Mouse (Mus musculus): ENCODE measurements around the gene Ubxn11. TPM values are rescaled to one million over a fixed set of nuclear protein-coding genes. Genes with fewer than 3 reads are reported as not detected.

Gene Ubxn11
- polyA plus RNA-seq, 1 experiment from 2014 or later: 1.3 TPM

GRCm38 (mm10) chr4:134067833-134068544, 34.4 kb upstream of the Ubxn11 start:
- Histone ChIP-seq H3K4me1 (replicated peaks; ENCODE audit: control insufficient read depth, insufficient read depth) (0 out of 2 replicates have a peak, but pooled peaks cover 3% of the 10 kb centered on the region), H3K9ac (ENCODE audit: low read length) (no peak overlapping the region), H3K36me3 (ENCODE audit: control insufficient read depth, insufficient read depth, low read length) (no peaks in the 10 kb centered on the region), H3K27ac (replicated peaks) (peak overlapping the region; percentile 88), H3K4me3 (ENCODE audit: low read depth, low read length) (no peak overlapping the region), H3K9me3 (ENCODE audit: control insufficient read depth, low read length) (no peaks in the 10 kb centered on the region), H3K4me2 (replicated peaks; ENCODE audit: low read depth) (no peak overlapping the region), H3K27me3 (ENCODE audit: control insufficient read depth, insufficient read depth, low read length) (no peaks in the 10 kb centered on the region)
- peak; percentile 74 for ATAC-seq (ENCODE audit: low FRiP score, low TSS enrichment)
- TF ChIP-seq CTCF (IDR thresholded peaks at IDR 0.05; ENCODE audit: low read depth) (0 out of 2 replicates have a peak, but pooled peaks have one; percentile 5), EP300 (optimal IDR thresholded peaks at IDR 0.05) (no peak)
- WGBS: 63% methylated on average over 7 of the region's 7 CpGs
- DNase-seq (ENCODE audit: low spot score): peak; percentile 69

DNA sequence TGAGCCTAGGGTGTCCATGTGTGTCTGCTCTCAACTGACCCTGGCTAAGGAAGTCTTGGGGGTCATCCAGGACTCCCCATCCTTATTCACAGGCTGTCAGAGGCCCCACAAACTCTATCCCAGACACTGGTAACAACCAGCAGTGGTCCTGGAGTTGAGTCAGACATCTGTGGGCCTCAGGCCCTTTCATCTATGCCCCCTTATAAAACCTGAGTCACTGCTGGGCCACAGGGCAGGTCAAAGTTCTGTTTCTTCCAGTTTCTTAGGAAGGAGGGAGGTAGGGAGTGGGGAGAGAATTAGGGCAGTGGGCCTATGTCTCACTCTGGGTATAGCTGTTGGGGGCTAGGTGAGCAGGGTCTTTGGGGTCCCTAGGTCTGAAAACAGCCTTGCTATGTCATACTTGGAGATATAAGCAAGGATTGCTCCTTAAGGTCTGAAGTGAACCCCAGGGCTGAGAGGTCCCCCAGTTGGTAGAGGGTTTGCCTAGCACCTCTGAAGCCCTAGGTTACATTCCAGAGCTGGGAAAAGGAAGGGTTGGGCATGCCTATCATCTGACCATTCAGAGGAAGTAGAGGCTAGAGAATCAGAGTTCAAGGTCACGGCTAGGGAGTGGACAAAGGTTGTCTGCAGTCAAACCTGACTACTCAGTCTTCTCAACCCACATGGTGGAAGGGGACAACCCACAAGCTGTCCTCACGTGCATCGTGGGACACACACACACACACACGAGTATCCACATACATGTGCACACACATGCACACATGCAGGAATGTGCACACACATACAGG, 33.4 kb upstream of the Ubxn11 start:
- WGBS: 80% methylated on average over 4 of the region's 4 CpGs
- ATAC-seq (ENCODE audit: low FRiP score, low TSS enrichment) (no peak), DNase-seq (ENCODE audit: low spot score) (no peak)

DNA sequence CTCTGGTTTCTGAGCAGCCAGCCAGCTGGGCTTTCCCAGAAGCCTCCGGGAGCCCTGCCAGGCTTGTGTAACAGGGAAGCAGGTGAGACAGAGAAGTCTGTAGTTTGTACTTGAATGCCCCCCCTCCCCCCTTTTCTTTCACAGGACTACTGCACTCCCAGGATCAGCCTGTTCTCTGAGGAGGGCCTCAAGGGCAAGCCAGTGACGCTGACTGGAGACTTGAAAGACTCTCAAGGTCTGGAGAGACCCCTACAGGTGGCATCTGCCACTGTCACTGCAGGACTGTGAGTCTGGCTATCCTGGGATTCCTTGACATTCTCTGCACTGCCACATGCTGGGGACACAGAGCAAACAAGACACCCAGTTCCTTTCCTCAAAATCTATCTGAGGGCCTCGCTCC, 23.7 kb upstream of the Ubxn11 start:
- Histone ChIP-seq H3K36me3 (ENCODE audit: control insufficient read depth, insufficient read depth, low read length) (no peaks in the 10 kb centered on the region), H3K27me3 (ENCODE audit: control insufficient read depth, insufficient read depth, low read length) (no peaks in the 10 kb centered on the region), H3K9ac (ENCODE audit: low read length) (no peak overlapping the region), H3K4me1 (replicated peaks; ENCODE audit: control insufficient read depth, insufficient read depth) (no peaks in the 10 kb centered on the region), H3K27ac (replicated peaks) (no peak overlapping the region), H3K4me3 (ENCODE audit: low read depth, low read length) (no peak overlapping the region), H3K4me2 (replicated peaks; ENCODE audit: low read depth) (no peak overlapping the region), H3K9me3 (ENCODE audit: control insufficient read depth, low read length) (no peaks in the 10 kb centered on the region)
- TF ChIP-seq CTCF (IDR thresholded peaks at IDR 0.05; ENCODE audit: low read depth) (peak; percentile 79), EP300 (optimal IDR thresholded peaks at IDR 0.05) (no peak)
- WGBS: 32% methylated on average over 3 of the region's 3 CpGs
- DNase-seq (ENCODE audit: low spot score) (peak; percentile 74), ATAC-seq (ENCODE audit: low FRiP score, low TSS enrichment) (no peak)

More for the DNA sequence above, 33.4 kb upstream of the Ubxn11 start:
- H3K27me3 ChIP-seq (ENCODE audit: control insufficient read depth, insufficient read depth, low read length): no peaks in the 10 kb centered on the region
- H3K27ac ChIP-seq (replicated peaks): peak overlapping the region; percentile 88; the same call in 1 of the 2 replicates
- no peaks in the 10 kb centered on the region for H3K9me3 ChIP-seq (ENCODE audit: control insufficient read depth, low read length)
- no peak overlapping the region for H3K9ac ChIP-seq (ENCODE audit: low read length)
- 0 out of 2 replicates have a peak, but pooled peaks cover 3% of the 10 kb centered on the region for H3K4me1 ChIP-seq (replicated peaks; ENCODE audit: control insufficient read depth, insufficient read depth)
- H3K4me2 ChIP-seq (replicated peaks; ENCODE audit: low read depth): no peak overlapping the region
- no peak overlapping the region for H3K4me3 ChIP-seq (ENCODE audit: low read depth, low read length)
- TF ChIP-seq CTCF (IDR thresholded peaks at IDR 0.05; ENCODE audit: low read depth) (no peak), EP300 (optimal IDR thresholded peaks at IDR 0.05) (no peak)
- H3K36me3 ChIP-seq (ENCODE audit: control insufficient read depth, insufficient read depth, low read length): no peaks in the 10 kb centered on the region

DNA sequence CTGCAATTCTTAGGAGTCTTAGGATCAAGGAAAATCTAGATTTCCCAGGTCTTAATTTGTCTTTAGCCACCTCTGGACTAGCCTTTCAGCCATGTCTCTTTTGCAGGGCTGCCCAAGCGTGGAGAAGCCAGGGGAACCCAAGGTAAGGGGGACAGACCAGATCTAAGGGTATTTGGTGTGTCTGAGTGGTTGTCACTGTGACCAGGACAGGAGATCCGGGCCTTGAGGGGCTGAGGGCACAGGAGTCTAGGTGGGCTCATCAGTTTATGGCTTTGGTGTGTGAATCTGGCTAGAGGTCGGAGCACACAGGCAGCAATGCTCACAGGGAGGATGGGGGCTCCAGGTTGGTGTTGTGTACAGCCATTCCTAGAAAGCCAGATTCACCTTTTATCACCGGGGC, 21.7 kb upstream of the Ubxn11 start:
- ATAC-seq (ENCODE audit: low FRiP score, low TSS enrichment) (no peak), DNase-seq (ENCODE audit: low spot score) (no peak)
- TF ChIP-seq EP300 (optimal IDR thresholded peaks at IDR 0.05): no peak
- TF ChIP-seq CTCF (IDR thresholded peaks at IDR 0.05; ENCODE audit: low read depth): no peak
- no peak overlapping the region for H3K27ac ChIP-seq (replicated peaks)
- H3K4me3 ChIP-seq (ENCODE audit: low read depth, low read length): no peak overlapping the region
- no peaks in the 10 kb centered on the region for H3K9me3 ChIP-seq (ENCODE audit: control insufficient read depth, low read length)
- H3K9ac ChIP-seq (ENCODE audit: low read length): no peak overlapping the region
- H3K4me1 ChIP-seq (replicated peaks; ENCODE audit: control insufficient read depth, insufficient read depth): no peaks in the 10 kb centered on the region
- H3K4me2 ChIP-seq (replicated peaks; ENCODE audit: low read depth): no peak overlapping the region
- no peaks in the 10 kb centered on the region for H3K36me3 ChIP-seq (ENCODE audit: control insufficient read depth, insufficient read depth, low read length)
- no peaks in the 10 kb centered on the region for H3K27me3 ChIP-seq (ENCODE audit: control insufficient read depth, insufficient read depth, low read length)
- WGBS: 86% methylated on average over 4 of the region's 4 CpGs

DNA sequence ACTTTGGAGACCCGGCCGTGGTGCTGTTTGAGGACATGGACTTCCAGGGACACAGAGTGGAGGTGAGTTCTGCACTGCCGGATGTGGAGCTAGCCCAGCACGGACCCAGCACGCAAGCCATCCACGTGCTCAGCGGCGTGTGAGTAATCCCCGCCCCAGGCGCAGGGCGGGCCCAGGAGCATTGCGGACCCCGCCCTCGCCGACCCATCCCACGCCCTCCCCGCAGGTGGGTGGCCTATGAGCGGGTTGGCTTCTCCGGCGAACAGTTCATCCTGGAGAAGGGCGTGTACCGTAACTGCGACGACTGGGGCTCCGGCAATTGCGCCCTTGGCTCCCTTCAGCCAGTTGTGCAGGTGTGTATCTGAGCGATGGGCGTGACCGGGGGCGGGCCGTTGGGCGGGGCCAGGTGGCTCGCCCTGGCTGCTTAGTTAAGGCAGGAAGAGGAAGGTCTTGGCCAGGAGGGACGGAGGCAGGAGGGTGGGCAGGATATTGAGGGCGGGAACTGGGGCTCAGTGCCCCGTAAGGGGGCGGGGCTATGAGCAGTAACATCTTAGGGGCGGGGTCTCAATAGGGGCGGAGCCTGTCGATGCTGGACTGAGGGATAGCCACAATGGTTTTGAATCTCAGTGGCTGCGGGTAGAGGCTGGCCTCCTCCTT, 20.5 kb upstream of the Ubxn11 start:
- DNase-seq (ENCODE audit: low spot score): peak; percentile 97
- 0 out of 2 replicates have a peak overlapping the region, but pooled peaks have one; percentile 24 for H3K27ac ChIP-seq (replicated peaks)

More for the DNA sequence above, 20.5 kb upstream of the Ubxn11 start:
- Histone ChIP-seq H3K4me1 (replicated peaks; ENCODE audit: control insufficient read depth, insufficient read depth) (no peaks in the 10 kb centered on the region), H3K4me3 (ENCODE audit: low read depth, low read length) (peak overlapping the region; percentile 20; the same call in 1 of the 2 replicates), H3K27me3 (ENCODE audit: control insufficient read depth, insufficient read depth, low read length) (no peaks in the 10 kb centered on the region), H3K9ac (ENCODE audit: low read length) (no peak overlapping the region), H3K4me2 (replicated peaks; ENCODE audit: low read depth) (peak overlapping the region; percentile 55), H3K36me3 (ENCODE audit: control insufficient read depth, insufficient read depth, low read length) (no peaks in the 10 kb centered on the region), H3K9me3 (ENCODE audit: control insufficient read depth, low read length) (no peaks in the 10 kb centered on the region)
- ATAC-seq (ENCODE audit: low FRiP score, low TSS enrichment): peak; percentile 96
- TF ChIP-seq CTCF (IDR thresholded peaks at IDR 0.05; ENCODE audit: low read depth) (no peak), EP300 (optimal IDR thresholded peaks at IDR 0.05) (no peak)
- under 1% methylated on average over 41 of the region's 41 CpGs for WGBS
